Mouse (Mus musculus): ENCODE data around the gene Timm10.
A peak's percentile ranks its signal among the peaks of the same experiment; 100 is the strongest.

The Timm10 gene

GRCm38 (mm10) chr2:84819861-84820260 is 6.9 kb upstream of the Timm10 start:
- no peak for DNase-seq (ENCODE audit: low spot score)

GRCm38 (mm10) chr2:84822552-84822951 is 4.2 kb upstream of the Timm10 start, which contains the start of gene Smtnl1:
Smtnl1 (minus strand) TSS chr2:84822652.
- no peak for DNase-seq (ENCODE audit: low spot score)

GRCm38 (mm10) chr2:84823237-84823636 is 3.6 kb upstream of the Timm10 start:
- DNase-seq (ENCODE audit: low spot score), result no peak

GRCm38 (mm10) chr2:84827283-84827920 is 605 bp downstream of the Timm10 start:
- DNase-seq (ENCODE audit: low spot score), result no peak

GRCm38 (mm10) chr2:84831666-84832391 is 5.0 kb downstream of the Timm10 start:
- peak; percentile 84 for DNase-seq (ENCODE audit: low spot score)

- no peak for DNase-seq (ENCODE audit: low spot score)
Measured at GRCm38 (mm10) chr2:84837107-84837506, 10.3 kb downstream of the Timm10 start.

GRCm38 (mm10) chr2:84837817-84838592 is 11.2 kb downstream of the Timm10 start:
- no peak for DNase-seq (ENCODE audit: low spot score)

GRCm38 (mm10) chr2:84838593-84838949 is 11.8 kb downstream of the Timm10 start, which contains the start of gene Slc43a1:
Slc43a1 (plus strand) TSS chr2:84838850.
- DNase-seq (ENCODE audit: low spot score), result no peak

GRCm38 (mm10) chr2:84838993-84839980 is 12.5 kb downstream of the Timm10 start:
- no peak for DNase-seq (ENCODE audit: low spot score)

GRCm38 (mm10) chr2:84840016-84840747 is 13.4 kb downstream of the Timm10 start:
- peak; percentile 69 for DNase-seq (ENCODE audit: low spot score)

GRCm38 (mm10) chr2:84840748-84841563 is 14.2 kb downstream of the Timm10 start:
- no peak for DNase-seq (ENCODE audit: low spot score)

- DNase-seq (ENCODE audit: low spot score), result no peak
Measured at GRCm38 (mm10) chr2:84841905-84842304, 15.1 kb downstream of the Timm10 start.

GRCm38 (mm10) chr2:84843654-84844053 is 16.9 kb downstream of the Timm10 start:
- no peak for DNase-seq (ENCODE audit: low spot score)

- DNase-seq (ENCODE audit: low spot score), result no peak
Measured at GRCm38 (mm10) chr2:84845226-84845625, 18.4 kb downstream of the Timm10 start.

GRCm38 (mm10) chr2:84850407-84851129 is 23.8 kb downstream of the Timm10 start:
- no peak for DNase-seq (ENCODE audit: low spot score)

- DNase-seq (ENCODE audit: low spot score), result peak; percentile 58
Measured at GRCm38 (mm10) chr2:84851130-84852040, 24.6 kb downstream of the Timm10 start.

GRCm38 (mm10) chr2:84855732-84856131 is 28.9 kb downstream of the Timm10 start:
- no peak for DNase-seq (ENCODE audit: low spot score)

- no peak for DNase-seq (ENCODE audit: low spot score)
Measured at GRCm38 (mm10) chr2:84858551-84858950, 31.8 kb downstream of the Timm10 start.
